Mouse (Mus musculus) heart, adult 18-20 months (tissue): ENCODE measurements at regions not wholly inside any gene's neighbourhood (a gene's known extent, or its start where the extent isn't known, plus 50 kb on each side); places are given as distances from the start of the nearest gene placed in this dataset.

Experiments used
- DNase-seq, 2 experiments: peaks; one replicate each; pipeline ENCODE4 v3.0.0; 2021 to 2022; ENCODE audit warnings: mixed read lengths in 1 of 2

GRCm38 (mm10) chr6:121560852-121561251 is 74.3 kb upstream of the A2m start:
- peak in 1 of 2 experiments; percentile 48 for DNase-seq

GRCm38 (mm10) chr6:121560393-121560793 is 74.8 kb upstream of the A2m start:
- DNase-seq = no peak

- DNase-seq = peak in 1 of 2 experiments; percentile 12
These were observed 78.7 kb upstream of the A2m start for GRCm38 (mm10) chr6:121556481-121556880.

GRCm38 (mm10) chr6:121553501-121554132 is 80.1 kb upstream of the Iqsec3 start:
- no peak for DNase-seq

- DNase-seq = no peak
These were observed 60.0 kb upstream of the Iqsec3 start for GRCm38 (mm10) chr6:121533521-121533920.

GRCm38 (mm10) chr6:121532926-121533325 is 59.4 kb upstream of the Iqsec3 start:
- DNase-seq = peak; percentile 21 to 75

- no peak for DNase-seq
These were observed 58.4 kb upstream of the Iqsec3 start for GRCm38 (mm10) chr6:121531825-121532389.

DNA sequence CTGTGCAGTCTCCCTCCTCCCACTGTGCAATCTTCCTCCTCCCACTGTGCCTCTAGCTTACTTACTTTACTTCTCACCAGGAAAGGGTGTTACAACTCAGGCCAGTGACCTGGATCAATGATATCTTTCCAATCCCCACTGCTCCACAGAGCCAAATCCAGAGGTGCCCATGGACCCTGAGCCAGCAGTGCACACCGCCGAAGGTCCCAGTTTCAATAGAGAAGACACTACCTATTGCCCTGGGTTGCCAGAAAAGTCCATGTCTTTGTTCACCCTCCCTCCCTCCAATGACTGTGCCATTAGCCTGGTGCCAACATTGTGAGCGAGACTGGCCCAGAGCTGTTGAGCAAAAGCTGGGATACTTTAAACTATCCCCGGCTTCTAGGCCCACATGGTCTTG is 53.8 kb upstream of the Iqsec3 start:
- no peak for DNase-seq

GRCm38 (mm10) chr6:121526121-121526520 is 52.6 kb upstream of the Iqsec3 start:
- DNase-seq = no peak

DNA sequence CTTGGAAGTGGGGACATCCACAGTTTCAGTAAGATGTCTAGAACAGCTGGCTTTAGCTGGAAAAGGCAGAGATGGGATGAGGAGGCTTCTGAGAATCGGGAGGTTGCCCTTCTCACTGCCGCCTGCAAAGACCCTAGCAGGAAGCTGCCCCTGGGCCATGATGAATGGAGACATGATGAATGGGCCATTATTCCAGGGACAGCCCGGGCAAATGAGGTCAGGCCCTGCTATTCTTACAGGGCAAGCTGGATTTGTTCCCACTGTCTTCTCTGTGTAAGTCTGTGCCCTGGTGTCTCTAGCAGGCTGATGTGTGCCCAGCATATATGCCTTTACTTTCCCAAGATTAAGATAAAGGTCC is 51.1 kb upstream of the Iqsec3 start:
- DNase-seq = no peak

- DNase-seq = peak; percentile 76 to 80
These were observed 50.6 kb upstream of the Iqsec3 start for GRCm38 (mm10) chr6:121523882-121524612.
